Mouse (Mus musculus): ENCODE results near the gene Eif3i.
"Not testable (repeated sequence)": the region's sequence is repeated elsewhere in the genome, so short reads cannot be mapped to it uniquely, and the experiment has no call there.

Gene Eif3i

DNA sequence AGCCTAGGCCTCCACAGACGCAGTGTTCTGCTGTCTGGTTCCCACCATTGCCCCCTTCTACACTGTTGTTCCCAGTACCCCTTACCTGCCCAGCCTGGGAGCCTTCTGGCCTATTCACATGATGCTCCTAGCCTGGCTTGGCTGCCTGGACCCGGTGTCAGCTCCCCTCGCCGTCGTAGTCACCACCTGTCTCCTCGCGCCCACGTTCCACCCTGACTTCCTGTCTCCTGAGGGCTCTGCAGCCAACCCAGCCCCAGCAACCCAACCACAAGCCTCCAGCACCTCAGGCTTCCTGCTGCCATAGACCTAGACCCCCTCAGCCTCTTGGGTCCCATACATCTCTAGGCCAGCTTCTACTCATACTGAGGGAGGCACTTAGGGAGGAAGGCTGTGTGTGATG lies 27.0 kb downstream of the Eif3i start, which contains the start of gene Lck:
Lck (minus strand) TSS at position 212 of the 400 bp plus-strand sequence.
- DNase-seq: no peak

DNA sequence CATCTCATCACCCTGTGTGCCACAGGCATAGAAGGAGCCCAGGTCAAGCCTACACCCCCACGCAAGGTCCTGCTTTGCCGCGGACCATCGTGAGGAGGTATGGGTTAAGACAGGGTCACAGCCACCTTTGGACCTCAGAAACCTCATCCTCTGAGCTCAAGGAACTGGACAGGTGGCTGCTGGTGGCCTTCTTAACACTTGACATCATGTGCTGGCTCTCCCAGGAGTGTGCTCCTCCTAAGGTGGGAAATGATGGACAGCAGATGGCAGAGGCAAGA lies 27.4 kb downstream of the Eif3i start:
- no peak for DNase-seq

DNA sequence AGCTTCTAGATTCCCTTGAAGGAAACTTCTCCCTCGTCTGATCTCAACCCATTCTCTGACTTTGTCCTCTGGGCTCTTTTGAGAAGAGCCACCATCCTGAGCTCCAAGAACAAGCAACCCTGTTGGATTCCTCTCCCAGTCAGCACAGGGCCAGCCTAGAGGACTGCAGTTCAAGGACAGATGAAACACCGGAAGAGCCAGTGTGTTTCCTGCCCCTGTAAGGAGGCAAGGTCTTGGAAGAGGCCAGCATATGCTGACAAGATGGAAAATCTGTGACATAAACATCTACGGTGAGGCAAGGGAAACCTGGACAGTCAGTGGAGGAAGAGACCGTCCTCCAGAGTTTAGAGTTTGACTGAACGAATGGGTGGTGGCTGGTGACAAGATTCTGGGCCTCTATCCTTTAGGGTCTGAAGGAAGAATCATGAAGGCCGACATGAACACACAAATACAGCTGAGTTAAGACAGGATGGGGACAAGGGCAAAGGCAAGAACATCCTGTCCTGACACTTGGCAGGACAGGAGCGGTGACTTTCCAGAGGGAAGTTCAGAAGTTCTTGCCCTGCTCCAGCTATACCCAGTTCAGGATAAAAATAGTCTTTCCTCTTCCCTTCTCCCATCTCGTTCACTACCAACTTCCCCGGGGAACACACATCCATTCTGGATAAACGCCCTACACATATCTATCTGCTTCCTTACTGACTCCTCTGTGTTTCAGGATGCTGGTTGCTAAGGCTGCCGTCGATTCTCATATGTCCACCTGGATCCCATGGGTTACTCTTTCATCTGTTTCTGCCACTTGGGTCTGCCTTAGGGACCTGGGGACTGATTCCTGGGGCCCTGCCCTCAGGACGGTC lies 28.0 kb downstream of the Eif3i start:
- DNase-seq: no peak

DNA sequence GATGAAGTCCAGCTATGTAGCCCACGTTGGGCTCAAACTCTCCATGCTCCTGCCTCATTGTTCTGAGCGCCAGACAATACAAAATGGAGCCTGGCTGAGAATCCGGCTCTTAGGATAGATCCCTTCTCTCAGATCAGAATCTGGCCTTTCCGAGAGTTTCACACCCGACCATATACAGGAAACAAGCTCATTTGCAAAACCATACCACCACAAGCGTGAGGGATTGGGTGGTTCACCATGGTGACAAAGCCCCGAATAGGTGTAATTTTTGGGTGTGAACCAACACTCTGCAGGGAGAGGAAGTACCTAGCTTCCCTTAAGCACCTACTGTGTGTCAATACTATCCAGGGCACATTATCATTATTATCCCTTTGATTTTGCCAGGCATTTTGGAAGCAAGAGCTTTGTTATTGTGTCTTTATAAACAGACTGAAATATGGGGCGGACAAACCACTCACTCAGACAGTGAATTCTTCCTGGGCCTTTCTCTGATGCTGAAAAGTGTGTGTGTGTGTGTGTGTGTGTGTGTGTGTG lies 28.8 kb downstream of the Eif3i start:
- no peak for DNase-seq

GRCm38 (mm10) chr4:129570028-129570427 lies 30.4 kb downstream of the Eif3i start:
- DNase-seq: no peak

DNA sequence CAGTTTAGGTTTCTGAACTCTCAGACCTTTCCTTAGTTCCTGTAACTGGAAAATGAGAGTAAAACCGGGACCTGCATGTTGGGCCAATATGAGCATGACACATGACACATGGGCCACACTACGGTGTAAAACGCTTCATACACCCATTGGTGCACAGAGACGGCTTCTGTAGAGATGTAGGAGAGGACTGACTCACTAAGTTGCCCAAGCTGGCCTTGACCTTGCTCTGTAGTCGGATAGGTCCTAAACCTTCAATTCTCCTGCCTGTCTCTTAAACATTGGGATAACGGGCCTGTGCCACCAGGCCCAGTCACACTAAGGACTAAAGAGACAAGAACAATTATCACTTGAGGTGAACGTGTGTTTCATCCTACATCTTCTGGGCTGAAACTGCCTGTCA lies 32.1 kb downstream of the Eif3i start:
- DNase-seq: no peak

- no peak for DNase-seq
These were observed 35.3 kb downstream of the Eif3i start for GRCm38 (mm10) chr4:129565139-129565538.

DNA sequence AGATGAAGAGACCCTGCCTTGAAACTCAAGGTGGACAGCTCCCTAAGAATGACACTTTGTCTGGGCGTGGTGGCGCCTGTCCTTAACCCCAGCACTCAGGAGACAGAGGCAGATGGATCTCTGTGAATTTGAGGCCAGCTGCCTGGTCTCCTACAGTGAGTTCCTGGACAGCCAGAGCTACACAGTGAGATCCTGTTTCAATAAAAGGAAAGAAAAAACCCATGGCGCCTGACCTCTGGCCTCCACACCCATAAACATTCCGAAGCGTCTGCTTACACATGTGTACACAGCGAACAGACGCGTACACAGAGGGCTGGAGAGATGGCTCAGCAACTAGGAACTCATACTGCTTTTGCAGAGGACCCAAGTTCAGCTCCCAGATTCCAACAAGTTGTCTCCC lies 36.7 kb downstream of the Eif3i start:
- DNase-seq: no peak

GRCm38 (mm10) chr4:129561184-129561583 lies 39.3 kb downstream of the Eif3i start:
- no peak for DNase-seq

DNA sequence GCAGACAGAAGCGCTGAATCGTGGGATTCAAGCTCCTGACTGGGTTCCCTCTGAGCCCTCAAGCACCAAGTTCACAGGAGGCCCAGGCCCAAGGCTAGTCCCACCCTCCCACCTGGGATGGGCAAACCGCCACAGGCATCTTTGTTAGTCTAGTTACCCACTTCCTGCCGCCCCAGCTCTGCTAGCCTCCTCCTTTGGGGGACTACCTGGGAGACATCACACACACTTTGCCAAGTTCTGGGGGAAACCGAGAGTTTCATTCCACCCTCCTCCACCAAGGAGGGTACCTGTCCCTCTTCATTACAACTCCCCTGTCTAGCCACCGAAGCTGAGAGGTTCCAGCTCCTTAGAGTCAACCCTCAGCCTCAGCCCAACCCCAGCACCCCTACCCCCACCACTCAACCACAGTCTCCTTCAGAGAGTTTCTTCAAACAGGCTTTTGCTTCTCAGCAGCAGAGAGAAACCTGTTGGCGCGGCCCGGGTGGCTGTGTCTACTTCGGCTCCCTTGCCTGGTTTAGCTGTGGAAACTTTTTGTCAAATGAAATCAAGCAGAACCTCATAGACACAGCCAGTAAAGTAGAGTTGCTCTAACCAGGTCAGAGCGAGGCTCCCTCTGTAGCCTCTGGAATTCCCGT lies 42.0 kb downstream of the Eif3i start:
- DNase-seq: peak; percentile 22

DNA sequence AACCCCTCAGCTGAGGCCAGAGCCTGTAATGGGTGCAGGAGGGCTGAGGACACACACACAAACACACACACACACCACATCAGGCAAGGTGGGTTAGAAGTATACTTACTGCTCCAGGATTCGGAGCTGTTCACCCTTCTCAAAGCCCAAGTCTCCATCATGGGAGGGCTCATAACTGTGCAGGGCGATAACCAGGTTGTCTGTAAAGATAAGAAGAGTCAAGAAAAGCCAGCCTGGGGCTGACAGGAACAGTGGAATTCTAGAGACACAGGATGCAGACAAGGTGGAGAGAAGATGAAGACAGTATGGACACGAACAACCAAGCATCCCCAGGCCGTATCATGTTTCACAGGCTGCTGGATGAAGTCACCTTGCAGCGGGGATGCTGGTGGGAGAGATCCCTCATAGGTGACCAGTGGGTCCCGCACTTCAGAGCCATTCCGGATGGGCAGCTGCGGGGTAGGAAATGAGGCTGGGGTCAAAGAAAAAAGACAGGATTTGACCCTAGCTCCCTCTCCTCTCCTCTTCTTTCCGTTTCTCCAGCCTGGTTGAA lies 43.1 kb downstream of the Eif3i start:
- no peak for DNase-seq

DNA sequence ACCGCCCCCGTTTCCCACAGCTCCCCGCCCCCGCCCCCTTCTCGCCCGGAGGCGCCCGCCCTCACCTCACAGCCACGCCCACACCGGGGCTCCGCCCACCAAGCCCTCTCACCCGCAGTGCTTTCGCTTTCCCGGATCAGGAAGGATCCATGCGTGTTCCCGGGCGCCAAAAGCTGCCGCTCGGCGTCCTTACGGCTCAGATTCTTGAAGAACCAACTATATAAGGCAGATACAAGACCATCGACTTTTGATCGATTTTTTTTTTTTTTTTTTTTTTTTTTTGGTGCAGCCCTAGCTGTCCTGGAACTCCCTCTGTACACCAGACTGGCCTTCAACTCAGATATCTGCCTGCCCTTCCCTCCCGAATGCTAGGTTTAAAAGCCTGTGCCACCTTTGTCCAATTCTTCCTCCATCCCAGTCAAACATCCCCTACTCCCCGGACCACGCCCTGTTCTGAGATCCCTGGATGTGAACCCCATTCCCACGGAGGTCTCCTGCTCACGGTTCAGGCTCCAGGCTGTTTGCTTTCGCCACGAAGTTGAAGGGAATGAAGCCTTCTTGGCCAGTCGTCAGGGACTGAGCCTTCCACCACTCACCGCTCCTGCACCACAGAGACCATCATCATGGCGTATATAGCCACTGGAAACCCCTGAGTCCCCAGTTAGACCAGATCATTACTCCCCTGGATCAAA lies 43.8 kb downstream of the Eif3i start:
- DNase-seq: peak; percentile 77

DNA sequence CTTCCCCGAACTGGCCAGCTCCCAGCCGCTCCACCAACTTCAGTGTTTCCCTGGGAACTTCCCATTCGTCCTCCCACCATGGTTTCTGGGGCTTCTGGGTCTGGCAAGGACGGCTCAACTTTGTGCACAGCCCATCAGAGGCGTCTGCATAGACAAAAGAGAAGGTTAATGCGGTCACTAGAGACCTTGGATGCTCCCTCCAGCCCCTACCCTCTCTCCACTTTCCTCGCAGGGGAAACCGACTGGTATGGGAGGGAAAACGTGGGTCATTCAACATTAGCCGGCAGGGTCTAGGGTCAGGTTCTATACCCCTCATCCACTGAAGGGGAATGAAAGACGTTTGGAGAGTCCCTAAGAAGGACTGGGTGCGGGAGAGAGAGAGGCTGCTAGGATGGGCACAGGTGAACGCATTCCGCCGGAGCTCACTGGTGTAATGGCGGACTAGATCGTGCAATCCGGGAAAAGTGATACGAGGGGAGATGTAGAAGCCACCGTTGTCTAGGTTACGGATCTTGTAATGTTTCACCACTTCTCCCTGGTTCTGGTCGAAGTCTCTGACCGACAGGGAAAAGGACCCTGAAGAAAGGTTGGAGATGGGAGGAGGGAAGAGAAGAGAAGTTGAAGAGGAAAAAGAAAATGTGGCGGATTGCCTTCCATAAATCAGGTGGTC lies 44.5 kb downstream of the Eif3i start:
- peak; percentile 25 for DNase-seq

- peak; percentile 57 for DNase-seq
These were observed 45.0 kb downstream of the Eif3i start for GRCm38 (mm10) chr4:129555421-129555861.

GRCm38 (mm10) chr4:129554512-129554911 lies 45.9 kb downstream of the Eif3i start:
- DNase-seq: not testable (repeated sequence)

GRCm38 (mm10) chr4:129550295-129550694 lies 50.2 kb downstream of the Eif3i start:
- no peak for DNase-seq

GRCm38 (mm10) chr4:129549306-129549705 lies 51.1 kb downstream of the Eif3i start:
- DNase-seq: no peak

DNA sequence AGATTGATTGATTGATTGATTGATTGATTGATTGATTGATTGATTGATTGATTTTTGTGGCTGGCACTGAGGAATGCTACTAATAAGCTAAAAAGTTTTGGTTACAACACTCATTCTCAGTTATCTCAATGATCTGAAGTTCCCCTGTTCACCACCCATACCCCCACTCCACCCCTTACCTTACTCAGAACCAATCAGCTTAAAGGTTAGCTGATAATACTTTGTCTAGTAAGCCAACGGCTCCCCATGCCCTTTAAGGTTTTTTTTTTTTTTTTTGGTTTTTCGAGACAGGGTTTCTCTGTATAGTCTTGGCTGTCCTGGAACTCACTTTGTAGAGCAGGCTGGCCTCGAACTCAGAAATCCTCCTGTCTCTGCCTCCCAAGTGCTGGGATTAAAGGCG lies 52.8 kb downstream of the Eif3i start:
- DNase-seq: not testable (repeated sequence)

GRCm38 (mm10) chr4:129544106-129544505 lies 56.3 kb downstream of the Eif3i start:
- no peak for DNase-seq

DNA sequence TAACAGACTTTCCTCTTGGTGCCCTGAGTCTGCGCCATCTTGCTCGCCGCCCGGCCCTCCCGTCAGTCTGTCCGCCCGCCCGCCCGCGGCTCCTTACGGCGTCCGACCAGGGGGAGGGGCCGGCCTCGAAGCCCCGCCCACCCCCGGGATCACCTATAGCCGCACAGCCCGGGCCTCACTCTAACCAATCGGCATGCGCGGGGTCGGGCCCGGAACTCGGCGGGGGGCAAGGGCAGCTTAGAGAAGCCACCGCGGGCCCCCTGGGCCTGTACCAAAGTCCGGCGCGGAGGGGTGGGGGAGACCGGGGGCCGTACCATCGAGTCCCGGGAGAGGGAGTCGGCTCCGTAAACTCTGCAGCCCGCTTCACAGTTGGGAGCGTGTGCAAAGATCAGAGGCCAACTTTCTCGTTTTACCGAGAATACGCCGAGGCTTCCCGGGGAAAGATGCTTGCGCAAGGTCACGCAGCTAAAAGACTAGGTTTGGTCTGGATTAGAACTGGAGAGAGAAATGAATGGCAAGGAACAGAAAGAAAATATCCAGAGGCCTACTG lies 57.8 kb downstream of the Eif3i start, which contains the start of gene Hdac1:
Hdac1 (minus strand) TSS at position 122 of the 550 bp plus-strand sequence.
- DNase-seq: peak; percentile 98
